Mouse (Mus musculus) heart, postnatal 25 days (tissue): Measurements from ENCODE around the gene A1cf. TPM values are rescaled to one million over a fixed set of nuclear protein-coding genes. Genes with fewer than 3 reads are reported as not detected.

ENCODE experiments used
- DNase-seq: peaks from one replicate; pipeline ENCODE4 v3.0.0; 2022; ENCODE audit warnings: low spot score
- intact Hi-C: fragments of 180-260 bp; cut with DNase I; formaldehyde crosslinking; loops from one replicate; pipeline ENCODE4 v1.15.1; 2025
- total RNA-seq, 2 experiments: library from RNA; stranded (reverse); gene quantifications; 2 replicates each; pipeline ENCODE4 v1.2.3; 2021

Gene A1cf
- total RNA-seq, 2 experiments from 2014 or later: not detected

DNA sequence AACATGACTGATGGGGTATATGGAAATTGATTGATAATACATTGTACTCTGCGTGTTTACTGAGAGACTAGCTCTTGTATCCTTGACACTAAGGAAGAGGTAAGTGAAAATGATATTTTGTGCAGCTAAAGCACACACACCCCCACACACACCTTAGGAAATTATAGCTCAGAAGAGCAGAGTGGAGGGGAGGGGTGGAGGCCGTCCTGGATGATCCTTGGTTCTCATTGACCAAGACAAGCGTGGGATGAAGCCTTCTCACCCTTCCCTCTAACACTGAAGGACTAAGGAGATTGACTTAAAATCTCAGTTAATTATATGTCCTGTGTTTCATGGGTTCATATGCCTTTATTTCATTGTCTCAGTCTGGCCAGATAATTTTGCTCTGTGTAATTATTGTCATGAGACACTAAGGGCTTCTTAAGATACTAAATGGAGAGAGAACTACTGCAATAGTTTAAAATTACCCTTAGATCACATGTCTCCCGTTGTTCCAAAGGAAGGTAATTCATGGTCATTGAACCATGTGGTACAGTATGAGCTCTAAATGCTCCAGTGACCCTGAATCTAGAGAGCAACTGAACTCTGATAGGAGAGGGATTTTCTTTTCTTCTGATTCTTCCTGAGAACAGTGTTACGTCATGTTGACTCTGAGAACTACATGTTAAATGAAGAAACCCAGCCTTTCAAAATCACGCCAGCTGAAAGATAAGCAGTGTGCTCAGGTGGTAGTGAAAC, 55.2 kb downstream of the A1cf start:
- intact Hi-C loops: no loop called here
- DNase-seq: no peak

DNA sequence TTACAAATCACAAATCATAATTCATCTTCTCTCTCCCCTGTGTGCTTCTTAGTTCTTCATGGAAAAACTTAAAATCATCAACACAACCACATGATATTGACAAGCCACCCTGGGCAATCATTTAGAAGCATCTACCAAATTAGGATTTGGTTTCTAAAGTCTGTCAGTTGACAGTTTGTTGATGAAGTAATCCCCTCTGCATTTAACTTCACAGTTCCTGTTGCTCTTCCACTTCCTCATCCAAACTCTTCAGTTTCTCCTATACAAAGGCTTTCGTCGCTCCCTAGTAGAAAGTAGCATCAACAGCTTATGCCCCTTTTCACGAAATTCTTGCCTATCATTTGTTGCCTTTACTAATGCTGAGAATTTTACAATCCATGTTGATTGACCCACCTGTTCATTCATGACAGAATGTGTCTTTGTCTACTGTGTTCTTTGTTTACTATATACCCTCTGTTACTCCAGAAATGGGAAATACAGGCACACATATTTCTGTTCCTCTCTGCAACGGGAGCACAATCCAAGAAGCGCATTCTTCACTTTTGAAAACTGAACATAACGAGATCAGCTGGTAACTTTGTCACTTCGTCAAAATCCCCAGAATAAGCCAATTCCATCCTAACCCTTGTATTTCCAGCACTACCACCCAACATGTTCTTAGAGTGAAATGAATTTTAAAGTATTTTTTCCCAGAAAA, 82.4 kb downstream of the A1cf start:
- intact Hi-C loops: no loop called here
- DNase-seq: no peak

DNA sequence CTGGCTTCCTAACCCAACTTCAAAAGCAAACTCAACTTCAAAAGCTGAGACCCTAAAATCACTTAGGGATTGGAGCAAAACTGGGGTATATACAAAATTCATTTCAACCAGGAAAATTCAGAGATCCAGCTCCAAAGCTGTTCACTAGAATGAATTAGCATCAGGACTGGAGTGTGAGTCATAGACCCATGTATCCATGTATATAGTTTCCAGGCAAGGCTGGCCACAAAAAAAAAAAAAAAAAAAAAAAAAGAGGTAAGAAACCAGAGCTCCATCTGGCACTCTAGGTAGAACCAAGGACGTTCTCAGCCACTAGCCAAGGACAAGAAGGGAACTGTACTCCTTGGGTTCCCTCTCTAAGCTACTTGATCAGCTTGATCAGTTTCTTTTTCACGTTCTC, 85.2 kb downstream of the A1cf start:
- intact Hi-C loops: no loop called here
- no peak for DNase-seq

DNA sequence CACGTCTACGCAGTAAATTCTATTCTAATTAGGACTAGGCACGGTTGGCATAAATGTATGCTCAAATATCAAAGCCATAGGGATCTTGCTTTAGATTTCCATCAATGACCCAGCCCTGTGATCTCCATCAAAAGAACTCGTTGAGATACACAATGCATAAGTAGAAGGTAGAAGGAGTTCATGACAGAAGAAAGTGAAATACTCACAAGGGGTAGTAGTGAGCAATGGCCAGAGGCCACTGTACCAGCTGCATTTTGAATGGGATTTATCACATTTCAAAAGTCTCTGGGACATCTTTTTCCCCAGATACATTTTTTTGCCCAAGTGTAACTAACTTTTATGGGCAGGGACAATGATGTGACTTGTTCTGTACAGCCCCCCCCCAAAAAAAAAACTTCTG, 85.7 kb downstream of the A1cf start:
- intact Hi-C loops: no loop called here
- DNase-seq: no peak

DNA sequence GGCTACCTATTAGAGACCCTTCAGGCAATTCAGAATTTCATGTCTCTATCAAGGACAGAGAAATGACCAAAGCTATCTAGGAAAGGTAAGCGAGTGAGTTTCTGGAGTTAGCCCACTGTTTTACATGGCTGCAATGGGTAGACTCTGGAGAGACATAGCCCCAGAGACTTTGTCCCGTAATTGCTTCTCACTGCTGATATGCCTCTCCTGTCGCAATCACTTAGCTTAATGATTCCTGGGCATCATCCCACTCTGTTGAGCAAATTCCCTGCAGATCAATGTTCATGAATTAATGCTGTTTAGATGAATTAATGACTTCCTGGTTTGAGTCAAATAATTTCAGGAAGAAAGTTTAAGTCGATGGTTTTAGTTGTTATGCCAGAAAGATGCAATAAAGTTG, 86.1 kb downstream of the A1cf start:
- DNase-seq: no peak
- intact Hi-C loops: no loop called here

DNA sequence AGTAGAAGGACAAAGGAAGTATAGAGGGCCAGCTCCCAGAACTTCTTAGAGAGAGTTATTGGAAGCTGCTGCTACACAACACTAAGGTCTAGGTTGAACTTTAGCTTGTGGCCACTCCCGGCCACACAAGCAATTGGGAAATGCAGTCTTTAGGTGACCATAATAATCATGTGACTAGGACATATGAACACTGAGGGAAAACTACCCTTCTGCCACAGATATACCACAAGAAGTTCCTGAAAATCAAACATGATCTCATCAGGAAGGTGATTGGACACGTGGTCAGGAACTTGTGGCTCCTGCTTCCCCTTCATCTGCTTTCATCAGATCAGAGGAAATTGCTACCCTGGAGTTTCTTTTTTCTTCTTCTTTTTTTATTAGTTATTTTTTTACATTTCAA, 87.8 kb downstream of the A1cf start:
- intact Hi-C loops: no loop called here
- no peak for DNase-seq

DNA sequence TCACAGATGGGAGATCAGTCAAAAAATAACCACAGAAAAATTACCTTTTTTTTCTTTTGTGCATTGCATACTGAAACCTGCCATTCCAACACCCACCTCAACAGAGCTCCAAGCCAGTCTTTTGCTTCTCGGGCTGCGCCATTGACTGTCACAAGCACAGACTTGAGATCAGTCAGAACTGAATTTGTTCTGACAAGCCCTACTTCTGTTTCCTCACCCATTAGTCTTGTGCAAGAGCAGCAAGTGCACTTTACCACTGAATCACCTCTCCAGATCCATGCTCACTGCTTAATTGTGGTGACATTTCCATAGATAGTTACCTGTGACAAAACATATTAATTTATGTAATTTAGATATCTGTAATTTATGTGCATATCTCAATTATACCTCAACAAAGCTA, 91.9 kb downstream of the A1cf start:
- intact Hi-C loops: loop anchor here (10.0 kb wide), 1 partner anchor 196 kb away; the partner anchor contains the start of gene Prkg1

DNA sequence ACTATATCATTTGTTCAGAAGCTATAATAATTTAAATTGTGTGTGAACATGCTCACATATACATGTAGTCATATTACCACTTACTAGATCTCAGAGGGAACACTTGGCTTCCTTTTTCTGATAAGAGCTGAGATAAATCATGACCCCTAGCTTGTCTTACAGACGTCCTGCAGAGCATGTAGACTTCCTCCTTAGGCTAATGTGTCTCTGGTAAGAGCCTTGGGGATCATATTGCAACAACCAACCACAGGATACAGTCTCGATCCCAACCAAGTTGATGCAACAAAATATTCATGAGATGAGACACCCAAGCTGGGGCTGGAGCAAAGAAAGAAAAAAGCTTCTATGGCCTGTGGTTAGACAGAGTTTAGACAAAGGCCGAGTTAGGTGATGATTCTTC, 94.6 kb downstream of the A1cf start:
- no peak for DNase-seq
- intact Hi-C loops: loop anchor here (10.0 kb wide), 1 partner anchor 198 kb away; the partner anchor contains the start of gene Prkg1

More for the DNA sequence above, 91.9 kb downstream of the A1cf start:
- DNase-seq: no peak

DNA sequence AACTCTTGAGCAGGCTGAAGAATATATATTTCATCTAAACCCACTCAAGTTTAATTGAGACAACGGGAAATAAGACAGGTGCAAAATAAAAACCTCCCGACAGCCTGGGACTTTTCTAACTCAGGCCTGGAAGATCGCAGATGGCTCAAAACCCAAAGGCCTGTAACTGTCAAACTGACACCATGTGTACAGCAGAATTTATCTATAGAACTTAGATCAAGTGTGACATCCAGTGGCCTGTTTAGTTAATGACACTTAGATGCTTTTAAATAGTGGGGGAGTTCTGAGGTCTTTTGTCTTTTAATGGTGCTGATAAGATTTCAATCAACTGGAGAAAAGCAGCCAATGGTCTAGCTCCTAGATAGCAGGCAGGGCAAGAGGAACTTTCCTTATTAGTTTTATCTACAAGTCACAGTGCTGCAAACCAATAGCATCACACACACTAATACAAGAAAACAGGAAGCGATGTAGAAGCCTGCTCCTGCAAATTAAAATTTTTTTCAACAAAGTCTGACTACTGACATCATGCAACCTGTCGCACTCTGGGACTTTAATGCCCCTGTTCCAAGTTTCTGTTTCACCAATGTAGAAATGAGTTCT, 99.5 kb downstream of the A1cf start:
- intact Hi-C loops: loop anchor here (10.0 kb wide), 1 partner anchor 203 kb away; the partner anchor contains the start of gene Prkg1
- DNase-seq: no peak

DNA sequence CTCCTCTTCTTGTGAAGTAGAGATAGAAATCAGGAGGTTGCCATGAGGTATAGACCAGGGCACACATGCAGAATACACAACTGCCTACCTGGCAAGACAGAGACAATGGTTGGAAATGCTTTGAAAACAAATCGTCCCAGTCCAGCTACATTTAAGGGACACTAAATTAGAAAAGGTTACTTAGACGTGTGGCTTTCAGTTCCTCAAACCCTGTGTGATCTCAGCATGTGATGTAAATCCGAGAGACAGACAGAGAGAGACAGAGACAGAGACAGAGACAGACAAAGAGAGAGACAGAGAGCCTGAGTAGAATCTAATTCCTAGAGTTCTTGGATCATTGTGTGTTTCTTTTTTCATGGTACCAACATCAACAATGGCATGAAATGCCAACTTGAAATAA, 102.8 kb downstream of the A1cf start:
- no peak for DNase-seq
- intact Hi-C loops: loop anchor here (5.0 to 10.0 kb wide), 5 partner anchors 56 to 721 kb away; partner anchors contain the start of genes Asah2 and Minpp1

DNA sequence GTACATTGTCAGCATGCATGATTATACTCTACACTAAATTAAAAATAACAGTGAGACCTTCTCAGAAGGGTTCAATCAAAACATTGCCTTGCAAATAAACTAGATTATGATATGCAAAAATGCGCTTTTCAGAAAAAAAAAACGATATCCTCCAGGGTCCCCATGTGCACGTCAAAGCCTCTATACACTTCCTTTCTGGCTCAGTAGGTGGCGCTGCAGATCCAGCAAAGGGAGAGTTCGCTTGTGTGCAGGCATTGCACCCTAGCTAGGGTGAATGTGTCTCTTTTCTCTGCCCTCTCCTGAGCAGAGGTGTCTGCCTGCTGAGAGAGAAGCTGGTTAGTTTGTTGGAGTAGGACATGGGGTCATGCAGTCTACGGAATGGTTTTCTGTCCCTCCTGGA, 103.4 kb downstream of the A1cf start:
- intact Hi-C loops: loop anchor here (5.0 to 10.0 kb wide), 5 partner anchors 55 to 720 kb away; partner anchors contain the start of genes Asah2 and Minpp1
- DNase-seq: peak; percentile 31

DNA sequence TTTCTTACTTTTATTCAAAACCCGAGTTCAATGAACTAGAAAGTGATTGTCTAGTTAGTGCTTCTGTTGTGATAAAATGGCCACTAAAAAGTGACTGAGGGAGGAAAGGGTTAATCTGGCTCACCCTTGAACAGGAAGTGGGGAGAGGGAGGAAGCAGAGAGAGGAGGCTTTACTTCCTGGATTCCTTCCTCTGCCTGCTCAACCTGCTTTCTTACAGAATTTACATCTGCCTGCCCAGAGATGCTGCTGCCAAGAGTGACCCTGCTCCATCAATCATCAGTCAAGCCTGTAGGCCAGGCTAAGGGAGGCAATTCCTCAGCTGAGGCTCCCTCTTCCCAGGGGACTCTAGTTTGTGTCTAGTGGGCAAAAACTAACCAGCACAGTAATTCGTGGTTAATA, 107.3 kb downstream of the A1cf start:
- DNase-seq: no peak
- intact Hi-C loops: loop anchor here (10.0 kb wide), 1 partner anchor 279 kb away; no protein-coding TSS in a partner anchor

DNA sequence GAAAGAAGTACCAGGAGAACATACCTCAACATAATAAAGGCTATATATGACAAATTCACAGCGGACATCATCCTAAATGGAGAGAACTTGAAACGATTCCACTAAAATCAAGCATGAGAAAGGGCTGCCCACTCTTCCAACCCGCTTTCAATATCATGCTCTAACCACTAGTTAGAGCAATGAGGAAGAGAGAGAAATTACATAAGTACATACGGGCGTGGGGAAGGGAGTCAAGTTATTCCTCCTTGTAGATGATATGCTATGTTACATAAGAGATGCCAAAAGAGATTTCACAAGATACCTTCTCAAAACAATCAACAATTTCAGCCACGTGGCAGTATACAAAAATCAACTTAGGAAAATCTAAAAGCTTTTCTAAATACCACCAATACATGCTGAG, 122.5 kb downstream of the A1cf start:
- intact Hi-C loops: no loop called here
- DNase-seq: no peak

DNA sequence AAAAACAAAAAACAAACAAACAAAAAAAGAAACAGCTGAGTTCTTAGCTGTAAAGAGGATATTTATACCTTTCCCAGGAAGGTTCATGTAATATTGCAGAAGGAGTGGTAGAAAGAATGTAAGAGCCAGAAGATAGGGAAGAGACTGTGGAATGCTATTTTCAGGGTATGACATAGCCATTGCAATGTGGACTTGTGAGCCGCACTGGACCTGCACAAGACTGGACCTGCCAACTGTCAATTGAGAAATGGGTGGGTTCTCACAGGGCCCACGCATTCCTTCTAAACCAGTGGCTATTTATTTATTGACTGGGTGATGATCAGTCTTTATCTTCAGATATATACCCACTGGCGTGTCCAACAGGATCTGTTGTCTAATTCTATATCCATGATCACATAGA, 128.4 kb downstream of the A1cf start:
- DNase-seq: no peak
- intact Hi-C loops: no loop called here

Other genes starting within 250 kb of the A1cf start
- gene Prkg1, start 103.7 kb upstream of the A1cf start, total RNA-seq: 10 to 100 TPM; 12.2 to 14.8 TPM
- 10 to 100 TPM; 11.3 to 12.3 TPM for gene Asah2, start 239.4 kb downstream of the A1cf start, total RNA-seq